Mouse (Mus musculus) kidney, adult 2 months (tissue): ENCODE measurements around the gene Chrm1. TPM values are rescaled to one million over a fixed set of nuclear protein-coding genes. Genes with fewer than 3 reads are reported as not detected.

Experiments used
- DNase-seq: peaks from one replicate; pipeline ENCODE4 v3.0.0; 2021
- H3K27ac ChIP-seq: fragments of 200-500 bp; 2 replicates; pipeline ENCODE4 v1.5.1; 2012; ENCODE audit warnings: low read depth, low read length, control low read depth, inconsistent platforms; ENCODE audit not compliant: insufficient read depth
- H3K27me3 ChIP-seq: fragments of 200-500 bp; replicated peaks from 2 replicates; pipeline ENCODE4 v1.6.1; 2012; ENCODE audit warnings: mild to moderate bottlenecking, moderate library complexity, low read length, inconsistent platforms; ENCODE audit not compliant: control insufficient read depth, insufficient read depth
- H3K36me3 ChIP-seq: fragments of 200-500 bp; 2 replicates; pipeline ENCODE4 v1.6.1; 2012; ENCODE audit warnings: mild to moderate bottlenecking, moderate library complexity, low read length, inconsistent platforms; ENCODE audit not compliant: control insufficient read depth, insufficient read depth
- H3K4me1 ChIP-seq: fragments of 200-500 bp; 2 replicates; pipeline ENCODE4 v1.6.1; 2011; ENCODE audit warnings: low read length; ENCODE audit not compliant: control insufficient read depth, insufficient read depth
- H3K4me3 ChIP-seq: fragments of 200-500 bp; 2 replicates; pipeline ENCODE4 v1.5.1; 2011; ENCODE audit warnings: mild to moderate bottlenecking, low read depth, low read length, control low read depth; ENCODE audit not compliant: insufficient read depth
- CTCF ChIP-seq: fragments of 200-500 bp; conservative IDR thresholded peaks from 2 replicates; pipeline ENCODE4 v1.5.1; 2011; ENCODE audit warnings: low read depth, mild to moderate bottlenecking, control low read depth, low read length, moderate library complexity, mixed read lengths; ENCODE audit not compliant: insufficient read depth, insufficient read length
- POLR2A ChIP-seq: fragments of 200-500 bp; IDR thresholded peaks from one replicate; pipeline ENCODE4 v1.6.1; 2011; ENCODE audit warnings: low read depth, low read length, control low read depth
- WGBS: fragments of 180-500 bp; shearing (Covaris S2); methylation state at CpG from one replicate; pipeline ENCODE4 v1.1.7; 2018; 5-methylcytosine and 5-hydroxymethylcytosine counted together
- polyA plus RNA-seq: library from polyadenylated mRNA; depleted of rRNA; stranded (reverse); fragments of >200 nt; gene quantifications from 2 replicates; pipeline ENCODE4 v1.2.3, GENCODE M21; 2012

Chrm1 gene
- polyA plus RNA-seq, 1 experiment: 0.53 TPM

DNA sequence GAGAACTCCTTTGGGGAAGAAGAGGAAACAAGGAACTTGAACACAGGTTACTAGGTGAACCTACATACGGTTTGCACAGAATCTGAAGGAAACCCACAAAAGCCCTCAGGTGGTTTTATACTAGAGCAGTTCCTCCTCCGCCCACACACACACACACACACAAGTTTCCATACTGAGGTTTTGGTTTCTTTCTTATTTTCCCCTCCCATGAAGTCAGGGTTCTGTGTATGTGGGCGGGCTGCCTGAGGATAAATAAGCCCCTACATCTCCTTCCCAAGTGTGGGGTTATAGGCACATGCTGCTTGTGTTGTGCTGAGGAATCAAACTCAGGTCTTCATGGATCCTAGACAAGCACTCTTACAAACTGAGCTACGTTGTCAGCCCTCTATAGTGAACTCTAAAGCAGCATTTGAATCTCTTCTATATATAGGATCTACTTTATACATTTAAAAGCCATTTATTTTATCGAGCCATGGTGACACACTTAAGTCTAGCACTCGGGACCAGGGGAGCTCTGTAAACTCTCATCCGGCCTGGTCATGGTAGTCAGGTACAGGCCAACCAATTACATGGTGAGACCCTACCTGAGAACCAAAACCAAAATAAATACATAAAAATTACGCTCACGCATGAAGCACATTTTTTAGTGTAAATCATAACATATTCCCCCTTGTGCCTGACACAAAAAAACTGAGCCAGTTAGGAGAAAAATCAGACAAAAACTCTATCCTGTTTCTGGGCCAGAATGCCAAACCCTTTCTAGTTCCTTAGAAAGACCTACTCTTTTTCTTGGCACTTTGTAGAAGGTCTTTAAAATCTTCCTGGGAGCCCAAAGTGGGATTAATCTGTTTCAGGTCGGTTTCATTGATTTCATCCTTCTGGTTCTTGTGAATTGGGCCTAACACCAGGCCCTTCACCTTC, 48.6 kb downstream of the Chrm1 start:
- TF ChIP-seq CTCF: no peak
- TF ChIP-seq POLR2A: no peak
- H3K27ac ChIP-seq: peak overlapping the region; percentile 83
- H3K36me3 ChIP-seq: peaks cover 4% of the 10 kb centered on the region
- peak overlapping the region; percentile 81 for H3K4me3 ChIP-seq
- H3K27me3 ChIP-seq: no peaks in the 10 kb centered on the region
- H3K4me1 ChIP-seq: peaks cover 9% of the 10 kb centered on the region; the same call in 1 of the 2 replicates
- DNase-seq: no peak
- 32% methylated on average over 10 of the region's 10 CpGs for WGBS

DNA sequence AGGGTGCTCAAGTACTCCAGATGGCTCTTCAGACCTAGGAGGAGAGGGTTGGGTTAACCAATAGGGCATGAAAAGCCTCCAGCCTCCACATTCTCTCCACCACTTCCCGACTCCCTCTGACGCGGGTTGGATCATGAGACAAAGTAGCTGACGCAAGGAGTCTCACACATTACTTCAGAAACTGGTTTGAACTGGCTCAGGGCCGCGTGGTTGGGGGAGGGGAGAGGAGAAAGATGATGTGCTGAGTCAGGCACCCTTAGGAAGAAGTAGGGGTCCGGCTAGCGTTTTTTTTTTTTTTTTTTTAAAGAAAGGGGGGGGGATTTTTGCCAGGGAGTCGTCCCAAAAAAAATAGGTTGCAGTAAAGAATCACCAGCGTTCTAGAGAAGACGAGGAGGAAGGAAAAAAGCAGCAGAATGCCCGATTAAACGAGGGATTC, 49.3 kb downstream of the Chrm1 start:
- peak overlapping the region; percentile 81 for H3K4me3 ChIP-seq
- peaks cover 9% of the 10 kb centered on the region; the same call in 1 of the 2 replicates for H3K4me1 ChIP-seq
- DNase-seq: peak; percentile 91
- H3K36me3 ChIP-seq: peaks cover 3% of the 10 kb centered on the region
- peak overlapping the region; percentile 83 for H3K27ac ChIP-seq
- TF ChIP-seq CTCF: no peak
- TF ChIP-seq POLR2A: no peak
- no peaks in the 10 kb centered on the region for H3K27me3 ChIP-seq
- under 1% methylated on average over 13 of the region's 13 CpGs for WGBS

DNA sequence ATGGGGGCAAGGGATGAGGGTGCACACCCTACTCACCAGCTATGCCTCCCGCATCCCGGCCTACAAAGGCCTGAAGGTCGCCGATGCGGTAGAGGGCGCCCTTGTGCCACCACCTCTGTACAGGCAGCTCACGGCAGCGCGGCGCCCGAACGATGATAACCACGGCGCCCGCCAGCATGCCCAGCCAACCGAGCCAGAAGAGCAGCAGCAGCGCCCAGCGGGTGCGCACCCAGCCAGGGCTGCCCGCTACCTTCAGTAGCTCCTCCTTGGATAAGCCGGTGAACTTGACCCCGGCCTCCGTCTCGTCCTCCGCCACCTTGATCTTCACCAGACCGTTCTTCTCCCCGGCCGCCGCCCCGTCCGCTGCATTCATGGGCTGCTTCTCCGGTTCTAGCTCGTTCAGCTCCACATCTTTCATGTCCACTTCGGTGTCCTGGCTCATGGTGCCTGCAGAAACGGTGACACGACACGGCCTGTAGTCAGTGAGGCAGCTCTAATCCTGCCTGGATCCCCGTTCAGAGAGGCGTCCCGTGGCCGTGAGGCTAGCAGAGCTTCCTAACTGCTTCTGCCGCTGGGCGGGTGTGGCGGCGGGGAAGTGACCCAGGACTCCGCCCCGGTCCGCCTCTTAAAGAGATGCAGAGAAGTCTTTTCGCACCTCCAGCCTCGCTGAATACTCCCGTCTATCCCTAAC, 49.9 kb downstream of the Chrm1 start:
- H3K4me3 ChIP-seq: peak overlapping the region; percentile 81
- H3K4me1 ChIP-seq: peaks cover 9% of the 10 kb centered on the region; the same call in 1 of the 2 replicates
- peak; percentile 96 for DNase-seq
- under 1% methylated on average over 51 of the region's 51 CpGs for WGBS
- peak; percentile 72 for TF ChIP-seq CTCF
- TF ChIP-seq POLR2A: peak; percentile 99
- no peaks in the 10 kb centered on the region for H3K27me3 ChIP-seq
- H3K27ac ChIP-seq: peak overlapping the region; percentile 83
- peaks cover 3% of the 10 kb centered on the region; the same call in 1 of the 2 replicates for H3K36me3 ChIP-seq

DNA sequence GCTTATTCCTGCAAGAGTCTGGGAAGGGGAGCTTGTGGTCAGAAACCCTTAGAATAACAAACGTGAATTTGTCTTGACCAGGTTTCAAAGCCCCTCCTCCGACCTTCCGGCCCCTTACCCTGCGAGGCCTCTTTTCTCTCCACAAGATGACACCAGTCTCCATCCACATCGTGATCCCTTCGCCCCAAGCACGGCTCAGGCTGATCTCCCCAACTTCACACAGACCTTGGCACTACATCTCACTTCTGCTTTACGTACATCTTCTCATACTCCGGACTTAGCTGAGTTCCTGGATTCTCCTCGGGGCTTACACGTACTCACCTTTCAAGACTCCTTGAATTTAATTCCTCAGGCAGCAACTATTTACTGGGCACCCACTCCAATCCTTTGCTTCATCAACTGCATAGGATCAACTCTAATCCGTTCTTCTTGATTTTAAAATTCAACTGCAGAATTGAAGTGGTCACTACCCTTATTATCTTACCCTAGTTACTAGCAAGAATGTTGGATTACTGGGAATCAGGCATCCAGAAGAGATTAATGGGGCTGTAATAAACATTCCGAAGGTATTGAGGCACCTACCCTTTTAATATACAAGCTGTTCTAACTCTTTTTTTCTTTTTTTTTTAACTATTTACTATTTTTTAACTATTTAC, 50.5 kb downstream of the Chrm1 start:
- Histone ChIP-seq H3K4me3 (peak overlapping the region; percentile 81), H3K27ac (peak overlapping the region; percentile 83; the same call in 1 of the 2 replicates), H3K4me1 (peaks cover 9% of the 10 kb centered on the region; the same call in 1 of the 2 replicates), H3K36me3 (peaks cover 3% of the 10 kb centered on the region; the same call in 1 of the 2 replicates), H3K27me3 (no peaks in the 10 kb centered on the region)
- DNase-seq: no peak
- 5% methylated on average over 13 of the region's 13 CpGs for WGBS
- no peak for TF ChIP-seq POLR2A
- no peak for TF ChIP-seq CTCF

DNA sequence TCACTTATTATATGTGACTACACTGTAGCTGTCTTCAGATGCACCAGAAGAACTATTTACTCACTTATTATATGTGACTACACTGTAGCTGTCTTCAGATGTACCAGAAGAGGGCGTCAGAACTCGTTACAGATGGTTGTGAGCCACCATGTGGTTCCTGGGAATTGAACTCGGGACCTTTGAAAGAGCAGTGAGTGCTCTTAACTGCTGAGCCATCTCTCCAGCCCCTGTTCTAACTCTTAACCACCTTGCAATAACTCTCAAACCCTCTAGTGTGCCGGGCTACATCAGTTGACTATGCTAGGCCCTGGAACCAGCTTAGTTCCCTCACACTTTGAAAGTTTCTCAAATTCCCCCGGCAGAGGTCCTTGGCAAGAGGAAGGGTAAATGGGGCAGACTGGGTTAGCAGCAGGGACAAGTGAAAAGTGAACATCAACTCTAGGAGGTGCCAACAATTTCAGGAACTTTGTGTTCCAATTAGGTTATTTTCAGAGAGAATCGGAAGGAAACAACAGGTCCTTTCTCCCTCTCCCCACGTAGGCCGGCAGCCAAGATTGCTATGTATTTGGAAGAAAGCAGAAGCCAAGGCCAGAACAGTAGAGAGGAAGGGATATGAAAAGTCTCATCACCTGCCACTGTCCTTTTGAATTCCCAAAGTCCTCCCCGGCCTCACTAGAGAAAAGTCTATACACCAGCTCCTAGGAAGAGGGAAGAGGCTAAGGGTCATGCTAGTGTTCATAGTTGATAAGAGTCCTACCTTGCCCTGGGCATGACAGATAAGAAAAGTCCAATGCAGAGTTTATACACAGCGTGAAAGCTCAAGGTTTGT, 51.3 kb downstream of the Chrm1 start:
- peaks cover 9% of the 10 kb centered on the region; the same call in 1 of the 2 replicates for H3K4me1 ChIP-seq
- peaks cover 3% of the 10 kb centered on the region; the same call in 1 of the 2 replicates for H3K36me3 ChIP-seq
- peak; percentile 65 for DNase-seq
- H3K27me3 ChIP-seq: no peaks in the 10 kb centered on the region
- H3K27ac ChIP-seq: peak overlapping the region; percentile 35; the same call in 1 of the 2 replicates
- no peak overlapping the region for H3K4me3 ChIP-seq
- 64% methylated on average over 10 of the region's 10 CpGs for WGBS
- TF ChIP-seq CTCF: no peak
- TF ChIP-seq POLR2A: no peak
